Mouse (Mus musculus) MEL-GATA-1-ER (cell line): ENCODE data around the gene Ugt1a5.
A peak's percentile ranks its signal among the peaks of the same experiment; 100 is the strongest.

Source experiments
- DNase-seq: peaks from one replicate; pipeline ENCODE4 v3.0.0-alpha.2; 2012; ENCODE audit warnings: low read depth; ENCODE audit errors: extremely low read depth

Gene Ugt1a5

GRCm38 (mm10) chr1:88195687-88196086 is 29.9 kb downstream of the Ugt1a5 start:
- no peak for DNase-seq

GRCm38 (mm10) chr1:88197443-88197842 is 31.6 kb downstream of the Ugt1a5 start:
- DNase-seq: no peak

- no peak for DNase-seq
Observed at GRCm38 (mm10) chr1:88199996-88200395, 34.2 kb downstream of the Ugt1a5 start.

- DNase-seq: no peak
Observed at GRCm38 (mm10) chr1:88200456-88200855, 34.6 kb downstream of the Ugt1a5 start, which contains the start of gene Ugt1a2. Gene Ugt1a2 (plus strand): TSS chr1:88200601.

GRCm38 (mm10) chr1:88205294-88205922 is 39.6 kb downstream of the Ugt1a5 start, which contains the start of gene Dnajb3:
Gene Dnajb3 (minus strand): TSS chr1:88205782.
- DNase-seq: no peak

- DNase-seq: peak; percentile 9
Observed at GRCm38 (mm10) chr1:88206843-88207479, 41.1 kb downstream of the Ugt1a5 start.

GRCm38 (mm10) chr1:88211812-88212211 is 46.0 kb downstream of the Ugt1a5 start, which contains the start of gene Ugt1a1:
Gene Ugt1a1 (plus strand): TSS chr1:88211959.
- DNase-seq: no peak

GRCm38 (mm10) chr1:88212341-88213045 is 46.7 kb downstream of the Ugt1a5 start:
- DNase-seq: no peak

GRCm38 (mm10) chr1:88213061-88213460 is 47.2 kb downstream of the Ugt1a5 start:
- no peak for DNase-seq

GRCm38 (mm10) chr1:88213766-88214461 is 48.1 kb downstream of the Ugt1a5 start:
- DNase-seq: no peak

GRCm38 (mm10) chr1:88214462-88214952 is 48.7 kb downstream of the Ugt1a5 start:
- DNase-seq: no peak

GRCm38 (mm10) chr1:88215466-88216380 is 49.9 kb downstream of the Ugt1a5 start:
- no peak for DNase-seq

- no peak for DNase-seq
Observed at GRCm38 (mm10) chr1:88216551-88216950, 50.7 kb downstream of the Ugt1a5 start.

- DNase-seq: no peak
Observed at GRCm38 (mm10) chr1:88217144-88217543, 51.3 kb downstream of the Ugt1a5 start.

- no peak for DNase-seq
Observed at GRCm38 (mm10) chr1:88217576-88217975, 51.8 kb downstream of the Ugt1a5 start.

- no peak for DNase-seq
Observed at GRCm38 (mm10) chr1:88218051-88218450, 52.2 kb downstream of the Ugt1a5 start.

GRCm38 (mm10) chr1:88218591-88218990 is 52.8 kb downstream of the Ugt1a5 start:
- DNase-seq: no peak

- DNase-seq: no peak
Observed at GRCm38 (mm10) chr1:88219054-88219453, 53.2 kb downstream of the Ugt1a5 start.

- DNase-seq: no peak
Observed at GRCm38 (mm10) chr1:88220336-88220735, 54.5 kb downstream of the Ugt1a5 start.

GRCm38 (mm10) chr1:88222216-88222615 is 56.4 kb downstream of the Ugt1a5 start:
- DNase-seq: no peak
